Mouse (Mus musculus): Measurements from ENCODE around the gene Blmh. TPM values are rescaled to one million over a fixed set of nuclear protein-coding genes. Genes with fewer than 3 reads are reported as not detected.

The Blmh gene
- total RNA-seq, 2 experiments from 2014 or later, result 12.7 to 26.6 TPM

DNA sequence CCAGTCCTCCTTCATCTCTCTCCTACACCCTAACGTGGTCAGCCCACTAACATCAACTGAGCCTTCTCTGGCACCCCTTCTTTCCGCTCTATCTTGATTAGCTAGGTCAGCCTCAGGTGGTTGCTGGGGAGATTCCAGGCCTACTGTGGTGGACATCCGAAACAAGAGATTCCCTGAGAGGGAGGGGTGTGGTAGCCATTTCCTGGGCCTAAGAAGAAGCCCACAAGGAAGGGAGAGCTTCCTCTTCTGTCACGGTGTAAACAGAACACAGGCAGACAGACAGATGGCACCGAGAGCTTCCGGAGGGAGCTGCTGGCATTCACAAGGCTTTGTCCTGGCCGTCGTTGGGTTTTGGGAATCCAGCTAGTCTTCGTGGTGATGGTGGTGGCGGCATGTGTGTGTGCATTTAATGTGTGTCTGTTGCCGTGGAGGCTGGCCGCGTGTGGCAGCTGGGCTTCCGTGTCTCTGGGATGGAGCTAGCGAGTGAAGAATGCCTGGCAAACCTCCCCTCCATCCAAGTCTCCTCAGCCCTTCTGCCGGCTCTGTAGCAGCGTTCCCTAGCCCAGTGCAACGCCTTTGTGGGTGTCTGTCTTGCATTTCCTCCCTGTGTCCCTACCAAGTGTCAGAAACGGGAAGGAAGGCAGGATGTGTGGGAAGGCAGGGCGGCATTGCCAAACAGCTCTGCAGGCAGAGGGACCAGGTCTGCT is 71.5 kb downstream of the Blmh start:
- no peak for ATAC-seq (replicated peaks; ENCODE audit: low FRiP score, poor library complexity, severe bottlenecking)

DNA sequence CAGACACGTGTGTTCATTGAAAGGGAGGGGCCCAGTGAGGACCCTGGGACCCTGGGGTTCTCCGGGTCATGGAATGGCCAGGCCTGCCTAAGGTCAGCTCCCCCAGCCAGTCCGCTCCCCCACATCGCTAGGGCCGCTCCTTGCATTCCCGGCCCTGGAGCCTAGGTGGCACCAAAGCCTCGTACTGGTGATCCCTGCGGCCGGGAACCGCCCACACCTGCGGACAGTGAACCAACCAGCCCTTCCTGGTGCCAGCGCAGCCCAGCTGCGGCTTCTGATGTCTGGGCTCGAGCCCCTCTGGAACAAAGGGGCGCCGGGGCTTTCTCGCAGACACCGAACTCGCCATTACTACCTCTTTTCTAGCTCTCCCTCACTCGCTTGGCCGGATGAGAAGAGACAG is 72.7 kb downstream of the Blmh start:
- peak; percentile 76 for ATAC-seq (replicated peaks; ENCODE audit: low FRiP score, poor library complexity, severe bottlenecking)

DNA sequence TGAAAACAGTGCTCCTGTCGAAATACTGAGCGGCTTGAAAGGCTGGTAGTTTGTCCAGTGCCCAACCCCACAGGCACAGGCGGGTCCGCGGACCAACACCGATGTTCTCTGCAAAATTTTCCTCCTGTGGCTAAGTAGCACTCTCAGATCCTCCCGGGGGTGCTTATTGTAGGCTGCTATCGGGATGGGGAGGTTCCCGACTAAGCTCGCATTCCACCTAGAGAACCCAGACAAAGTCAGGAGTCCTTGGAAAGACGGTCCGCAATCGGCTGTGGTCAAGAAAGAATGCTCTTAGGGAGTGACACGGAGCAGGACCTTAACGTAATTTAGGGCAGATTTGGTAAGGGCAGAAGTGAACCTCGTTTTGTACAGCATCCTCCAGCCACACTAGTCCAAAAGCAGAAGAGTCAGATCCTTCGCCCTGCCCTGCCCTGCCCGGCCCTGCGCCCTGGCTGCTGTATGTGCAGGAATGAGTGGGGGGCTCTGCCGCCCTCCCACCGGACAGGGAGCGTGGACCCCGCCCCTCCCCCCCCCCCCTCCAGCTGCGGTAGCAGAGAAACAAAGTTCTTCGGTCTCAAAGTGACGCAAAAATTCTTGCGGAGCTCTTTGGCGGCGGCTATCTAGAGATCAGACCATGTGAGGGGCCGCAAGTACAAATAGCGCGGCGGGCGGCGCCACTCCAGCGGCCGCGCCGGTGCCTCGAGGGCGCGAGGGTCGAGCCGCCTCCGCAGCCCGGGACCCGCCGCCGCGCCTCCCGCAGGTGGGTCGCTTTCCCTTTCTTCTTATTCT is 73.5 kb downstream of the Blmh start, which contains the start of gene Slc6a4:
Gene Slc6a4 (plus strand): TSS at position 688 of the 789 bp plus-strand sequence.
- no peak for ATAC-seq (replicated peaks; ENCODE audit: low FRiP score, poor library complexity, severe bottlenecking)

- ATAC-seq (replicated peaks; ENCODE audit: low FRiP score, poor library complexity, severe bottlenecking), result no peak
Measured at GRCm38 (mm10) chr11:76998705-76999226, 74.2 kb downstream of the Blmh start.

GRCm38 (mm10) chr11:77000741-77001140 is 76.1 kb downstream of the Blmh start:
- no peak for ATAC-seq (replicated peaks; ENCODE audit: low FRiP score, poor library complexity, severe bottlenecking)

DNA sequence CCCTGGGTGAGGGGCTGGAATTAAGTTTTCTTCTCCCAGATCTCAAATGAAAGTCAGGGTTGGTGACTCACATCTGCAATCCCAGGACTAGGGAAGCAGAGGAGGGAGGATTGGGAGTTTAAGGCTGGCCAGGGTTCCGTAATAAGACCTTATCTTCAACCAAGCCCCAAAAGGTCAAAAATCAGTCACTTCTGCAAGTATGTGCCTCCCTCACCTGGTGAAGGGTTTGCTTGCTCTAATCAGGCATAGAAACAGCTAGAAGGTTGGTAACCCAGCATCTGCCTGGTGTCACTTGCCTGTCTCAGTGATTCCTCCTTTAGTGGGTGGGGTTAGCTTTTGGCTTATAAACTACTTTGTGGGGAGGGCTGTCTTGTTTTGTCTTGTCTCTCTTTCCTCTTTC is 77.8 kb downstream of the Blmh start:
- no peak for ATAC-seq (replicated peaks; ENCODE audit: low FRiP score, poor library complexity, severe bottlenecking)

DNA sequence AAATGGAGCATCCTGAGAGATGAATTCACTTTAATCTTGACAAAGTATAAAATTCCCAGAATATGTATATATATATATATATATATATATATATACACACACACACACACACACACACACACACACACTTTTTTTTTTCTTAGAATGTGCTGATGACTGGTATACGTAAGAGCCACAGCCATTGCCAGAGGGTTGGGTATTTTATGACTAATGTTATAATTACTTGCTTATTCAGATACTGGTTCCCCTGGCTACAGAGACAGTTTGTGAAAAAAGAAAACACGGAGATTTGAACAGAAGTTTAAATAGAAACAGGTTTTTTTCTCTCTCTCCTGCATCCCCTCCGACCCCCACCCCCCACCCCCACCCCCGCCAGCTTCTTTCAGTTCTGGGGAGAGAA is 81.3 kb downstream of the Blmh start:
- ATAC-seq (replicated peaks; ENCODE audit: low FRiP score, poor library complexity, severe bottlenecking), result no peak

GRCm38 (mm10) chr11:77006616-77007015 is 82.0 kb downstream of the Blmh start:
- no peak for ATAC-seq (replicated peaks; ENCODE audit: low FRiP score, poor library complexity, severe bottlenecking)

GRCm38 (mm10) chr11:77009069-77010025 is 84.7 kb downstream of the Blmh start:
- ATAC-seq (replicated peaks; ENCODE audit: low FRiP score, poor library complexity, severe bottlenecking), result no peak

- no peak for ATAC-seq (replicated peaks; ENCODE audit: low FRiP score, poor library complexity, severe bottlenecking)
Measured at GRCm38 (mm10) chr11:77010762-77011475, 86.3 kb downstream of the Blmh start.

DNA sequence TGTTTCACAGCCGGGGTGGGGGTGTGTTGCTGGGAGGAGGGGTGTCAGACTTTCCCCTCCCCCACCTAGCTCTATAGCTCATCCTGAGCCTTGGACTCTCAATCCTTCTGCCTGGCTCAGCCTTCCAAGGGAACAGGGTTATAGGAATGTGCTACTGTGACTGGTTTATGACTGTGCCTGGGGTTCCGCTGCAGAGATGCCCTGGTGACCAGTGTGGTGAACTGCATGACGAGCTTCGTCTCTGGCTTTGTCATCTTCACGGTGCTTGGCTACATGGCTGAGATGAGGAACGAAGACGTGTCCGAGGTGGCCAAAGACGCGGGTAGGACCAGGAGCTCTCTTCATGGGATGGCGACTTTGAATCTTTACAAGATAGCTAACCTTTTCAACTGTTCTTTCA is 93.4 kb downstream of the Blmh start:
- no peak for ATAC-seq (replicated peaks; ENCODE audit: low FRiP score, poor library complexity, severe bottlenecking)

- ATAC-seq (replicated peaks; ENCODE audit: low FRiP score, poor library complexity, severe bottlenecking), result no peak
Measured at GRCm38 (mm10) chr11:77019539-77019938, 94.9 kb downstream of the Blmh start.

DNA sequence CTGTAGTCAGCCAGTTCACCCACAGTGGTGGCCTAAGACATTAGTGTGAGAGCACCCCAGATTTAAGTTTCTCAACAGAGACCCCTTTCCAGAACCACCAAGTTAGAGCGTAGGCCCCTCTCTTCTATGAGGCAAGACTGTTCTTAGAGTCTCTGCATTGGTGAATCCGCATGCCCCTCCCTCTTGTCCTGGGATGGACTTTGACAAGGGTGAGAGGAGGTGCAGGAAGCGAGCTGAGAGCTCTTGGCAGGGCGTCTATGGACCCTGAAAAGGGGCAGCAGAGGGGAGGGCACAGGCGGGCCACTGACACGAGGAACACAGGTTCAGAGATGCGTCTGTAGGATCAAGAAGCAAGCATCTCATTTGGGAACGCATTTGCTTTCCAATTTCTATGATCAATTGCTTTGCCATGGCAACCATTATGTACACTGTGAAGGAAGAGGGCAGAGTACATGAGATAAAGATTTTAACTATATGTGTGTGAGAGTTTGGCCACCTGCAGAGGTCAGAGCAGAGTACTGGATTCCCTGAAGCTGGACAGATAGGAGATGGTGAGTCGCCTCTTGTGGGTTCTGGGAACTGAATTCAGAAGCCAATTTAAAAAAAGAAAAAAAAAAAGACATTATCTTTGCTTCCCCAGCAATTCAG is 97.3 kb downstream of the Blmh start:
- no peak for ATAC-seq (replicated peaks; ENCODE audit: low FRiP score, poor library complexity, severe bottlenecking)

DNA sequence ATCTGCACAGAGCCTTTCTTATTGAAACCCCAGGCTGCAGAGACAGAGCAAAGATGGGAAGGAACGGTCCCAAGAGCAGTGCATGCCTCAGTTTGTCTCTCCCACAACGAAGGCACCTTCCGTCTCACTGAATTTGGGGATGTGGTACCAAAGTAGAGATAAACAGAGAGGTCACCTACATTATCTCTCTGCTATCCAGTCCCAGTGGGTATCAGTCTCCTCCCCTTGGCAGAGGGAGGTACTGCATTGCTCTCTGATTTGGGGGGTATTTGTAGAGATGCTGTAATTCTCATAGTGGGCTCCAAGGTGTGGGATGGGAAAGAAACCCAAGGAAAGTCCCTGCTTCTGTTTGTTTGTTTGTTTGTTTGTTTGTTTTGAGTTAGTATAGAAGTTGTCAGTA is 102.0 kb downstream of the Blmh start:
- no peak for ATAC-seq (replicated peaks; ENCODE audit: low FRiP score, poor library complexity, severe bottlenecking)

DNA sequence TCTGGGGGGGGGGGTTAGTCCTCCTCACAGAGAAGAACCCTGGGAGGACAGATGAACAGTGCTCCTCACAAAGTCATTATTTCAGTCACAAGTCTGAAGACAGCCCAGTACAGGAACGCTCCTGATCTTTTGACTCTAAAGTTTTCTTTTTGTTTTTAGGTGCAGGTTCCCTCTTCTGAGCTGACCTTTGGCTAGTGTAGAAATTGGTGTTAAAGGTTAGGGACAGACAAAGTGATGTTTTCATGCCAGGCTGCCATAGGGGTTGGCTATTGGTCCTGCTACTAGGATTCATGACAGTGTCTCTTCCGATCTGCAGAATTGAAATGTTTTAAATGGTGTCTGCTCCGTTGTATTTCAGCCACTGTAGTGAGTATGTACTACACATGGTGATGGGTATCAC is 103.5 kb downstream of the Blmh start:
- no peak for ATAC-seq (replicated peaks; ENCODE audit: low FRiP score, poor library complexity, severe bottlenecking)

DNA sequence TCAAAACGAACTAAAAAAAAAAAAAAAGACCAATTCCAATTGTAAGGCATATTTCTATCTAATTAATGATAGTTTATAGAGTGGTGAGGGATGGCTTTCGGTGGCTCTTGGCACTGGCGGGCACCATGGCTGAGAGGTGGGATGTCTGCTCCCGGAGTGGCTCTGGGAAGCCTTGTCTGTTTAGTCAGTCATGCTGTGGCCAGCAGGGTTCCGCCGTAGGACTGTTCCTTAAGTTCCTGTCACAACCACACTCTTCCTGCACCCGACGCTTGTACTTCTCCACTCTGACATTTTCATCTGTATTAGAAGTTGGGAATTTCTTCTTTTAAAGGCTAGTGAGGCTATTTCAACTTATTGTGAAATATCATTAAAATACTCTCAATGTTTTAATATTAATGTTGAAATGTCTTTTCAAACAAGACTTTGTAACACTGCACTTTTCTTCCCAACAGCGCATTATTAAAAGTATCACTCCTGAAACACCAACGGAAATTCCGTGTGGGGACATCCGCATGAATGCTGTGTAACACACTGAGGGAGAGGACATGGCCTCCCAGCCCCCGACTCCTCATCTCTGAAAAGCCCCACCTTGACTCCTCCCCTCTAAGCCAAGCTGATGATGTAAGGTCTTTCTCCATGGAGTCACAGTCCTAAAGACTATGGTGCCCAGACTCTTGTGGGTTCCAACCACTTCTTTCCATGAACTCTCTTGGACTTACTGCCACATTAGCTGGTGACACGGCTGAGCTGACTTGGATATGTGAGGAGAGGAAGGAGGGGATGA is 106.7 kb downstream of the Blmh start:
- no peak for ATAC-seq (replicated peaks; ENCODE audit: low FRiP score, poor library complexity, severe bottlenecking)

Data from erythroblast, adult 5-6 weeks (primary cell).